Mouse (Mus musculus): ENCODE measurements around the gene Ube2n. TPM values are rescaled to one million over a fixed set of nuclear protein-coding genes. Genes with fewer than 3 reads are reported as not detected.

The Ube2n gene
- polyA plus RNA-seq, 1 experiment from 2014 or later: 255 TPM

- no peak overlapping the region for H3K27ac ChIP-seq (replicated peaks in 1 of 2; ENCODE audit: control insufficient read depth in 1 of 2, insufficient read depth in 1 of 2, low read depth in 2 of 2, low read length in 2 of 2)
- H3K9ac ChIP-seq (ENCODE audit: low read length): no peak overlapping the region
- no peak overlapping the region for H3K4me3 ChIP-seq (ENCODE audit: control insufficient read depth in 1 of 2, insufficient read depth in 1 of 2, low read depth in 1 of 2, low read length in 2 of 2)
- H3K4me2 ChIP-seq (ENCODE audit: low read length): no peak overlapping the region
- no peaks in the 10 kb centered on the region for H3K27me3 ChIP-seq (ENCODE audit: control insufficient read depth, insufficient read depth, low read length)
- no peaks in the 10 kb centered on the region for H3K9me3 ChIP-seq (ENCODE audit: control insufficient read depth, low read length)
- peaks cover 2 to 26% of the 10 kb centered on the region in 2 experiments; a peak in 3 of 4 replicates for H3K4me1 ChIP-seq (ENCODE audit: control insufficient read depth in 2 of 2, insufficient read depth in 2 of 2, low read length in 2 of 2)
- 94% methylated on average over 5 of the region's 5 CpGs for WGBS
- H3K36me3 ChIP-seq (ENCODE audit: control insufficient read depth, insufficient read depth, low read length): 0 out of 2 replicates have a peak, but pooled peaks cover 4% of the 10 kb centered on the region
- ATAC-seq (ENCODE audit: insufficient number of reproducible peaks, insufficient read depth, low FRiP score, low read depth): no peak
Measured at GRCm38 (mm10) chr10:95525871-95526270, 10.9 kb downstream of the Ube2n start.

GRCm38 (mm10) chr10:95526495-95527122, 11.7 kb downstream of the Ube2n start:
- H3K27me3 ChIP-seq (ENCODE audit: control insufficient read depth, insufficient read depth, low read length): no peaks in the 10 kb centered on the region
- no peak overlapping the region for H3K9ac ChIP-seq (ENCODE audit: low read length)
- no peak overlapping the region for H3K4me2 ChIP-seq (ENCODE audit: low read length)
- peak overlapping the region; percentile 16 to 37; a peak in 2 of 4 replicates for H3K27ac ChIP-seq (replicated peaks in 1 of 2; ENCODE audit: control insufficient read depth in 1 of 2, insufficient read depth in 1 of 2, low read depth in 2 of 2, low read length in 2 of 2)
- 0 out of 2 replicates have a peak, but pooled peaks cover 4% of the 10 kb centered on the region for H3K36me3 ChIP-seq (ENCODE audit: control insufficient read depth, insufficient read depth, low read length)
- H3K9me3 ChIP-seq (ENCODE audit: control insufficient read depth, low read length): no peaks in the 10 kb centered on the region
- H3K4me3 ChIP-seq (ENCODE audit: control insufficient read depth in 1 of 2, insufficient read depth in 1 of 2, low read depth in 1 of 2, low read length in 2 of 2): no peak overlapping the region
- 83% methylated on average over 5 of the region's 5 CpGs for WGBS
- ATAC-seq (ENCODE audit: insufficient number of reproducible peaks, insufficient read depth, low FRiP score, low read depth): no peak
- H3K4me1 ChIP-seq (ENCODE audit: control insufficient read depth in 2 of 2, insufficient read depth in 2 of 2, low read length in 2 of 2): peaks cover 2 to 26% of the 10 kb centered on the region in 2 experiments; a peak in 3 of 4 replicates

GRCm38 (mm10) chr10:95530551-95531121, 15.7 kb downstream of the Ube2n start:
- ATAC-seq (ENCODE audit: insufficient number of reproducible peaks, insufficient read depth, low FRiP score, low read depth): no peak
- H3K4me3 ChIP-seq (ENCODE audit: control insufficient read depth in 1 of 2, insufficient read depth in 1 of 2, low read depth in 1 of 2, low read length in 2 of 2): no peak overlapping the region
- no peak overlapping the region for H3K4me2 ChIP-seq (ENCODE audit: low read length)
- H3K4me1 ChIP-seq (ENCODE audit: control insufficient read depth in 2 of 2, insufficient read depth in 2 of 2, low read length in 2 of 2): peaks cover 7 to 52% of the 10 kb centered on the region in 2 experiments
- no peaks in the 10 kb centered on the region for H3K9me3 ChIP-seq (ENCODE audit: control insufficient read depth, low read length)
- WGBS: 76% methylated on average over 2 of the region's 2 CpGs
- no peak overlapping the region for H3K27ac ChIP-seq (replicated peaks in 1 of 2; ENCODE audit: control insufficient read depth in 1 of 2, insufficient read depth in 1 of 2, low read depth in 2 of 2, low read length in 2 of 2)
- no peaks in the 10 kb centered on the region for H3K27me3 ChIP-seq (ENCODE audit: control insufficient read depth, insufficient read depth, low read length)
- H3K36me3 ChIP-seq (ENCODE audit: control insufficient read depth, insufficient read depth, low read length): no peaks in the 10 kb centered on the region
- H3K9ac ChIP-seq (ENCODE audit: low read length): no peak overlapping the region

GRCm38 (mm10) chr10:95532916-95533315, 18.0 kb downstream of the Ube2n start:
- 65% methylated on average over 5 of the region's 5 CpGs for WGBS
- Histone ChIP-seq H3K4me1 (ENCODE audit: control insufficient read depth in 2 of 2, insufficient read depth in 2 of 2, low read length in 2 of 2) (peaks cover 5 to 47% of the 10 kb centered on the region in 2 experiments), H3K9me3 (ENCODE audit: control insufficient read depth, low read length) (no peaks in the 10 kb centered on the region)

GRCm38 (mm10) chr10:95533382-95533781, 18.4 kb downstream of the Ube2n start:
- ATAC-seq (ENCODE audit: insufficient number of reproducible peaks, insufficient read depth, low FRiP score, low read depth): no peak
- WGBS: 77% methylated on average over 7 of the region's 7 CpGs
- H3K27ac ChIP-seq (replicated peaks in 1 of 2; ENCODE audit: control insufficient read depth in 1 of 2, insufficient read depth in 1 of 2, low read depth in 2 of 2, low read length in 2 of 2): peak overlapping the region in 1 of 2 experiments; percentile 29; a peak in 1 of 4 replicates
- H3K9ac ChIP-seq (ENCODE audit: low read length): no peak overlapping the region
- no peak overlapping the region for H3K4me3 ChIP-seq (ENCODE audit: control insufficient read depth in 1 of 2, insufficient read depth in 1 of 2, low read depth in 1 of 2, low read length in 2 of 2)
- peaks cover 5 to 49% of the 10 kb centered on the region in 2 experiments for H3K4me1 ChIP-seq (ENCODE audit: control insufficient read depth in 2 of 2, insufficient read depth in 2 of 2, low read length in 2 of 2)
- no peaks in the 10 kb centered on the region for H3K27me3 ChIP-seq (ENCODE audit: control insufficient read depth, insufficient read depth, low read length)
- no peak overlapping the region for H3K4me2 ChIP-seq (ENCODE audit: low read length)
- no peaks in the 10 kb centered on the region for H3K9me3 ChIP-seq (ENCODE audit: control insufficient read depth, low read length)
- H3K36me3 ChIP-seq (ENCODE audit: control insufficient read depth, insufficient read depth, low read length): no peaks in the 10 kb centered on the region

More at GRCm38 (mm10) chr10:95532916-95533315, 18.0 kb downstream of the Ube2n start:
- ATAC-seq (ENCODE audit: insufficient number of reproducible peaks, insufficient read depth, low FRiP score, low read depth): no peak
- Histone ChIP-seq H3K27me3 (ENCODE audit: control insufficient read depth, insufficient read depth, low read length) (no peaks in the 10 kb centered on the region), H3K9ac (ENCODE audit: low read length) (no peak overlapping the region), H3K27ac (replicated peaks in 1 of 2; ENCODE audit: control insufficient read depth in 1 of 2, insufficient read depth in 1 of 2, low read depth in 2 of 2, low read length in 2 of 2) (peak overlapping the region; percentile 24 to 29; a peak in 3 of 4 replicates), H3K4me2 (ENCODE audit: low read length) (no peak overlapping the region), H3K4me3 (ENCODE audit: control insufficient read depth in 1 of 2, insufficient read depth in 1 of 2, low read depth in 1 of 2, low read length in 2 of 2) (no peak overlapping the region), H3K36me3 (ENCODE audit: control insufficient read depth, insufficient read depth, low read length) (no peaks in the 10 kb centered on the region)

DNA sequence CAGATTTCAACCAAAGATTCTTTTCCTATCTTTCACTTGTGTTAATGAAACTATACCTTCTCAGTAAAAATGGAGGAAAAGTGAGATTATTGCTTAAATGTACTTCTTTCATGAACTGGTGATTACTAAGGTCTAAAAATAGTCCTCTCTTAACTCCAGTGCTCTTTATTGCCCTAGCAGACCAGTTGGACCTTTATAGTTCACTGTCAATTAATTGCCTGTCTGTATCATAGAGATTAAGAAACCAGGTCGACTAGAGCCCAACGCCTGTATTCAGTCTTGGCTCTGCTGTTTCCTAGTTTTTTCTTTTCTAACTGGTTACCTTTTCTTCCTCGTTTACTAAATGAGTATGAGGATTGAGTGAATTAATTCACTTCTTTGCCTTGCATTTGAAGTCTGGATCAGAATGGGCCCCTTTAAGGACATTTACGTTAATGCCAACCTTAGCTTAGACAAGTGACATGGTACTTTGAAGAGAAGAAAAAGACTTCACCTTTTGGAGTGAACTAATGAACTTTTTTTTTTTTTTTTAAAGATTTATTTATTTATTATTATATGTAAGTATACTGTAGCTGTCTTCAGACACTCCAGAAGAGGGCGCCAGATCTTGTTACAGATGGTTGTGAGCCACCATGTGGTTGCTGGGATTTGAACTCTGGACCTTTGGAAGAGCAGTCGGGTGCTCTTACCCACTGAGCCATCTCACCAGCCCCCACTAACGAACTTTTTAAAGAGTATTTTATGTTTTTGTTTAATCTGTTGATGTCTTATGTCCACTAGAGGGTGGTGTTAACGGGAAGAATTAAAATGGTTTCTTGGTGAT, 20.7 kb downstream of the Ube2n start:
- WGBS: 73% methylated on average over 7 of the region's 8 CpGs
- no peak for ATAC-seq (ENCODE audit: insufficient number of reproducible peaks, insufficient read depth, low FRiP score, low read depth)
- Histone ChIP-seq H3K27ac (replicated peaks in 1 of 2; ENCODE audit: control insufficient read depth in 1 of 2, insufficient read depth in 1 of 2, low read depth in 2 of 2, low read length in 2 of 2) (no peak overlapping the region; a peak in 1 of 4 replicates), H3K36me3 (ENCODE audit: control insufficient read depth, insufficient read depth, low read length) (no peaks in the 10 kb centered on the region), H3K4me1 (ENCODE audit: control insufficient read depth in 2 of 2, insufficient read depth in 2 of 2, low read length in 2 of 2) (peaks cover 7 to 54% of the 10 kb centered on the region in 2 experiments), H3K27me3 (ENCODE audit: control insufficient read depth, insufficient read depth, low read length) (no peaks in the 10 kb centered on the region), H3K9me3 (ENCODE audit: control insufficient read depth, low read length) (no peaks in the 10 kb centered on the region), H3K4me3 (ENCODE audit: control insufficient read depth in 1 of 2, insufficient read depth in 1 of 2, low read depth in 1 of 2, low read length in 2 of 2) (no peak overlapping the region), H3K4me2 (ENCODE audit: low read length) (no peak overlapping the region), H3K9ac (ENCODE audit: low read length) (no peak overlapping the region)

DNA sequence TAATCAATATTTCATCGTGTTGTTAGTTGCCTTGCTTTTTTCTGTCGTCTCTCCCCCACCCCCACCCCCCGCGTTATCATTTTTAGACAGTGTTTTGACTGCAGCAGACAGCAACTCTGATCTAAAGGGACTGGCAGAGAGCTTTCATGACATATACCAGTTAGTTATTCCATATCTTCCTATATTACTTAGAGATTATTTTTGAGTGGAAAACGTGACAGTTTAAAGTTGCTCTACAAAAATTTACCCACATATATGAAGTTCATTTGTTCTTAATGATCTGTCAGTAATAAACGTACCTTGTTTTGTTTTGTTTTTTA, 21.2 kb downstream of the Ube2n start:
- 63% methylated on average over 6 of the region's 6 CpGs for WGBS
- Histone ChIP-seq H3K4me3 (ENCODE audit: control insufficient read depth in 1 of 2, insufficient read depth in 1 of 2, low read depth in 1 of 2, low read length in 2 of 2) (no peak overlapping the region), H3K27me3 (ENCODE audit: control insufficient read depth, insufficient read depth, low read length) (no peaks in the 10 kb centered on the region), H3K4me1 (ENCODE audit: control insufficient read depth in 2 of 2, insufficient read depth in 2 of 2, low read length in 2 of 2) (peaks cover 7 to 54% of the 10 kb centered on the region in 2 experiments), H3K36me3 (ENCODE audit: control insufficient read depth, insufficient read depth, low read length) (no peaks in the 10 kb centered on the region), H3K9me3 (ENCODE audit: control insufficient read depth, low read length) (no peaks in the 10 kb centered on the region), H3K9ac (ENCODE audit: low read length) (no peak overlapping the region), H3K4me2 (ENCODE audit: low read length) (no peak overlapping the region), H3K27ac (replicated peaks in 1 of 2; ENCODE audit: control insufficient read depth in 1 of 2, insufficient read depth in 1 of 2, low read depth in 2 of 2, low read length in 2 of 2) (no peak overlapping the region)
- ATAC-seq (ENCODE audit: insufficient number of reproducible peaks, insufficient read depth, low FRiP score, low read depth): no peak
